Mouse (Mus musculus) midbrain, postnatal 0 days (tissue): ENCODE results near the gene Cyp2c68. TPM values are rescaled to one million over a fixed set of nuclear protein-coding genes. Genes with fewer than 3 reads are reported as not detected.
"Not testable (repeated sequence)": the region's sequence is repeated elsewhere in the genome, so short reads cannot be mapped to it uniquely, and the experiment has no call there.

Experiments used
- ATAC-seq: fragments of 200-750 bp; cut with Nextera tagmentation; 2 replicates; pipeline ENCODE4 v1.8.0; 2017; ENCODE audit warnings: moderate number of reproducible peaks, mild to moderate bottlenecking, moderate TSS enrichment, moderate library complexity; ENCODE audit not compliant: low FRiP score
- DNase-seq: peaks from one replicate; pipeline ENCODE4 v3.0.0-alpha.2; 2015; ENCODE audit warnings: low spot score
- H3K27ac ChIP-seq: fragments of 300-500 bp; sonication (generic); 2 replicates; pipeline ENCODE4 v1.5.1; 2014; ENCODE audit warnings: low read depth, mild to moderate bottlenecking, low read length, mixed read lengths
- H3K27me3 ChIP-seq: fragments of 300-500 bp; sonication (generic); 2 replicates; pipeline ENCODE4 v1.6.1; 2014; ENCODE audit warnings: low read length, control low read depth, mixed read lengths; ENCODE audit not compliant: insufficient read depth
- H3K36me3 ChIP-seq: fragments of 300-500 bp; sonication (generic); 2 replicates; pipeline ENCODE4 v1.6.1; 2014; ENCODE audit warnings: low read length, control low read depth, mixed read lengths; ENCODE audit not compliant: insufficient read depth
- H3K4me1 ChIP-seq: fragments of 300-500 bp; sonication (generic); 2 replicates; pipeline ENCODE4 v1.6.1; 2014; ENCODE audit warnings: mild to moderate bottlenecking, control low read depth, antibody characterized with exemption, low read length, mixed read lengths; ENCODE audit not compliant: insufficient read depth
- H3K4me2 ChIP-seq: fragments of 300-500 bp; sonication (generic); 2 replicates; pipeline ENCODE4 v1.6.1; 2014; ENCODE audit warnings: low read depth, mild to moderate bottlenecking, low read length, mixed read lengths; ENCODE audit not compliant: poor library complexity, severe bottlenecking
- H3K4me3 ChIP-seq: fragments of 300-500 bp; sonication (generic); 2 replicates; pipeline ENCODE4 v1.5.1; 2014; ENCODE audit warnings: low read depth, mild to moderate bottlenecking, low read length, moderate library complexity
- H3K9ac ChIP-seq: fragments of 300-500 bp; sonication (generic); replicated peaks from 2 replicates; pipeline ENCODE4 v1.6.1; 2014; ENCODE audit warnings: mild to moderate bottlenecking, low read length, moderate library complexity, mixed read lengths; ENCODE audit not compliant: poor library complexity, severe bottlenecking
- H3K9me3 ChIP-seq: fragments of 300-500 bp; sonication (generic); 2 replicates; pipeline ENCODE4 v1.6.1; 2016; ENCODE audit warnings: low read length, control low read depth
- CTCF ChIP-seq: IDR thresholded peaks from 2 replicates; pipeline ENCODE4 v1.5.1; 2016; ENCODE audit warnings: antibody characterized with exemption, mild to moderate bottlenecking
- WGBS: fragments of 180-500 bp; shearing (Covaris S2); extraction: QIAGEN DNeasy Blood & Tissue Kit; methylation state at CpG from one replicate; pipeline ENCODE4 v1.1.7; 2014; 5-methylcytosine and 5-hydroxymethylcytosine counted together
- polyA plus RNA-seq: library from polyadenylated mRNA; unstranded; fragments of >200 nt; fragmentation: Nextera tagmentation; extraction: Ambion mirVana; gene quantifications from 2 replicates; pipeline ENCODE4 v1.2.1, GENCODE M21; 2015
- total RNA-seq: library from RNA; depleted of rRNA; stranded (reverse); fragments of >200 nt; gene quantifications from 2 replicates; pipeline ENCODE4 v1.2.3, GENCODE M21; 2014; rRNA removed

Cyp2c68 gene
- total RNA-seq (not detected in 2 replicates), polyA plus RNA-seq (not detected in 2 replicates)

DNA sequence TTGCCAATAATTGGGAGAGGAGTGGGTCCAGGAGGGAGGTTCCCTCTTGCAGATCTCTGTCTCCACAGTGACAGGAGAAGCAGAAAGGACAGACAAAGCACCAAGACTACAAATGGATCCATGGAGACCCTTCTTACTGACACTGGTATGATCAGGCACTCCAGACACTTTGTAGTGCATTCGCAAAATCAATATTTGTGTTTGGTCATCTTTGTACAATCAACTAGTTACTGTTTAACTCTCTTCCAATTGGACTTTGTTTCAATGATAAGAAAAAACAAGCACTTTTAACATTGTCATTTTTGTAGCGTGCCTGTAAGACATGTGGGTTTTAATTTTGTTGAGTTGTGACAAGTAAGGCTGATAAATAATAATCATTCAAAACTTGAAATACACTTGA is at the start of gene Cyp2c68:
Gene Cyp2c68 (minus strand): TSS at position 135 of the 400 bp plus-strand sequence.
- Histone ChIP-seq H3K4me2 (no peak within 1 kb of the TSS), H3K9me3 (no peaks in the 10 kb centered on the region), H3K27me3 (no peaks in the 10 kb centered on the region), H3K4me3 (no peak within 1 kb of the TSS), H3K36me3 (no peaks in the 10 kb centered on the region), H3K4me1 (no peaks in the 10 kb centered on the region), H3K27ac (no peak within 1 kb of the TSS), H3K9ac (no peak within 1 kb of the TSS)
- no peak for ATAC-seq
- no peak for DNase-seq
- TF ChIP-seq CTCF: no peak
- WGBS: 90% methylated on average over 2 of the region's 2 CpGs

GRCm38 (mm10) chr19:39785458-39785857 is 44.6 kb upstream of the Cyp2c68 start:
- DNase-seq, H3K27me3 ChIP-seq, H3K4me2 ChIP-seq, H3K9me3 ChIP-seq, H3K27ac ChIP-seq, H3K36me3 ChIP-seq, H3K4me1 ChIP-seq, H3K4me3 ChIP-seq, H3K9ac ChIP-seq, ATAC-seq: not testable (repeated sequence)
- WGBS: 87% methylated on average over 2 of the region's 2 CpGs

GRCm38 (mm10) chr19:39745357-39745756 is 4.5 kb upstream of the Cyp2c68 start:
- H3K4me2 ChIP-seq: no peak overlapping the region
- H3K27me3 ChIP-seq: no peaks in the 10 kb centered on the region
- no peak overlapping the region for H3K4me3 ChIP-seq
- H3K9me3 ChIP-seq: no peaks in the 10 kb centered on the region
- no peak for DNase-seq
- TF ChIP-seq CTCF: no peak
- no peak for ATAC-seq
- no peaks in the 10 kb centered on the region for H3K36me3 ChIP-seq
- no peak overlapping the region for H3K9ac ChIP-seq
- H3K4me1 ChIP-seq: no peaks in the 10 kb centered on the region
- no peak overlapping the region for H3K27ac ChIP-seq
- 55% methylated on average over 1 of the region's 1 CpGs for WGBS

DNA sequence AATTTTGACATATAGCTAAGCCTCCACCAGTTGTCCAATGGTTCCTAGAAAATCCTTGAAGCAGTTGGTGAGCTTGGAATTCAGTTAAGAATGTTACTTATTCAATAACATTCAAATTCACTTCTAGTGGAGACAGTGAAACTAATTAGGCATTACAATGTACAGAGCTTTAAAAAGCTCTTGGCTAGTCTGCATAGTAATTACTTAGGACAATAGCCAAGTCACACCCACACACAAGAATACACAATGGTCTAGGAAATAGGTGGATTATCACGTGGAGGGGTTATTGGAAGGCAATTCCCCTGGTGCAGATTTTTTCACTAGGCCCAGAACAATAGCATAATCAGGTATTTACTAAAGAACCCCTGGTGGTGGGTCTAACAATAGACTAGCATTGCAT is 3.5 kb upstream of the Cyp2c68 start:
- H3K4me2 ChIP-seq, H3K27me3 ChIP-seq, H3K27ac ChIP-seq, H3K9me3 ChIP-seq, DNase-seq, H3K4me1 ChIP-seq, H3K36me3 ChIP-seq, ATAC-seq, H3K4me3 ChIP-seq, H3K9ac ChIP-seq: not testable (repeated sequence)
- 37% methylated on average over 1 of the region's 1 CpGs for WGBS

- H3K27ac ChIP-seq, H3K4me2 ChIP-seq, H3K4me3 ChIP-seq, ATAC-seq, H3K9me3 ChIP-seq, H3K27me3 ChIP-seq, H3K36me3 ChIP-seq, H3K4me1 ChIP-seq, DNase-seq, H3K9ac ChIP-seq: not testable (repeated sequence)
- 65% methylated on average over 2 of the region's 2 CpGs for WGBS
Measured at GRCm38 (mm10) chr19:39711116-39711515, 29.7 kb downstream of the Cyp2c68 start.

DNA sequence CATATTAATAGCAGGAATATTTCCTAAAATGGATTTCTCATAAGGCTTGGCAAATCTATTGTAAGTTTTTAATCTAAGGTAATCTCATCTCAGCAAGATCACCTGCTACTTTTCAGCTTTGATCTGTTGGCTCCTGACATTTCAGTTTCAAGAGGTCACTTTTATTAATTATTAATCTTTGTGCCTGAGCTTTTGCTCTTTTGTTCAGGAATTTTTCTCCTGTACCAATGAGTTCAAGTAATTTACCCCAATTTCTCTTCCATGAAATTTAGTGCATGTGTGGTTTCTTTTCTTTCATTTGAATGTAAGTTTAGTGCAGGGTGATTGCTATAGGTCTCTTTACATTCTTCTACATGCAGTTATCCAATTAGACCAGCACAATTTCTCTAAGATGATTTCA is 75.2 kb downstream of the Cyp2c68 start:
- ATAC-seq, H3K36me3 ChIP-seq: not testable (repeated sequence)

More for the DNA sequence above, 75.2 kb downstream of the Cyp2c68 start:
- DNase-seq, H3K9me3 ChIP-seq, H3K27me3 ChIP-seq, H3K9ac ChIP-seq, H3K4me2 ChIP-seq, H3K4me3 ChIP-seq, H3K4me1 ChIP-seq, H3K27ac ChIP-seq: not testable (repeated sequence)
